Mouse (Mus musculus) hindbrain, embryonic 15.5 days (tissue): ENCODE data around the gene Gemin5. TPM values are rescaled to one million over a fixed set of nuclear protein-coding genes. Genes with fewer than 3 reads are reported as not detected.
"Not testable (repeated sequence)": the region's sequence is repeated elsewhere in the genome, so short reads cannot be mapped to it uniquely, and the experiment has no call there.

Experiments used
- ATAC-seq: fragments of 200-750 bp; cut with Nextera tagmentation; 2 replicates; pipeline ENCODE4 v1.8.0; 2017; ENCODE audit warnings: low read depth, moderate number of reproducible peaks, moderate TSS enrichment; ENCODE audit not compliant: low FRiP score
- H3K27ac ChIP-seq: fragments of 300-500 bp; sonication (generic); replicated peaks from 2 replicates; pipeline ENCODE4 v1.5.1; 2015; ENCODE audit warnings: mild to moderate bottlenecking, inconsistent platforms
- H3K27me3 ChIP-seq: fragments of 300-500 bp; sonication (generic); 2 replicates; pipeline ENCODE4 v1.6.1; 2015; ENCODE audit warnings: control low read depth, inconsistent platforms
- H3K36me3 ChIP-seq: fragments of 300-500 bp; sonication (generic); 2 replicates; pipeline ENCODE4 v1.6.1; 2015; ENCODE audit warnings: control low read depth, inconsistent platforms
- H3K4me1 ChIP-seq: fragments of 300-500 bp; sonication (generic); replicated peaks from 2 replicates; pipeline ENCODE4 v1.6.1; 2015; ENCODE audit warnings: control low read depth, inconsistent platforms
- H3K4me2 ChIP-seq: fragments of 300-500 bp; sonication (generic); 2 replicates; pipeline ENCODE4 v1.6.1; 2015; ENCODE audit warnings: moderate library complexity, mild to moderate bottlenecking, inconsistent platforms
- H3K4me3 ChIP-seq: fragments of 300-500 bp; sonication (generic); 2 replicates; pipeline ENCODE4 v1.5.1; 2015; ENCODE audit warnings: mild to moderate bottlenecking, inconsistent platforms
- H3K9ac ChIP-seq: fragments of 300-500 bp; sonication (generic); 2 replicates; pipeline ENCODE4 v1.6.1; 2015; ENCODE audit warnings: inconsistent platforms
- H3K9me3 ChIP-seq: fragments of 300-500 bp; sonication (generic); 2 replicates; pipeline ENCODE4 v1.6.1; 2016; ENCODE audit warnings: control low read depth, inconsistent platforms
- WGBS: fragments of 180-500 bp; shearing (Covaris S2); methylation state at CpG from one replicate; pipeline ENCODE4 v1.1.7; 2015; 5-methylcytosine and 5-hydroxymethylcytosine counted together
- polyA plus RNA-seq: library from polyadenylated mRNA; unstranded; fragments of >200 nt; fragmentation: Nextera tagmentation; extraction: Ambion mirVana; gene quantifications from 2 replicates; pipeline ENCODE4 v1.2.1, GENCODE M21; 2015

Gene Gemin5
- polyA plus RNA-seq, 1 experiment from 2014 or later: 13.2 TPM

GRCm38 (mm10) chr11:58199229-58200037, 31.1 kb upstream of the Gemin5 start, which contains the start of the genes Igtp and Irgm2:
Gene Igtp, plus strand, starts transcription at chr11:58199556.
Gene Irgm2, plus strand, starts transcription at chr11:58199618.
- not testable (repeated sequence) for H3K36me3 ChIP-seq, ATAC-seq, H3K9me3 ChIP-seq, H3K27me3 ChIP-seq, H3K27ac ChIP-seq, H3K4me1 ChIP-seq
- peak within 1 kb of the TSS; percentile 36 for H3K9ac ChIP-seq
- H3K4me2 ChIP-seq: peak within 1 kb of the TSS; percentile 64
- WGBS: 14% methylated on average over 14 of the region's 15 CpGs
- H3K4me3 ChIP-seq: peak within 1 kb of the TSS; percentile 43

DNA sequence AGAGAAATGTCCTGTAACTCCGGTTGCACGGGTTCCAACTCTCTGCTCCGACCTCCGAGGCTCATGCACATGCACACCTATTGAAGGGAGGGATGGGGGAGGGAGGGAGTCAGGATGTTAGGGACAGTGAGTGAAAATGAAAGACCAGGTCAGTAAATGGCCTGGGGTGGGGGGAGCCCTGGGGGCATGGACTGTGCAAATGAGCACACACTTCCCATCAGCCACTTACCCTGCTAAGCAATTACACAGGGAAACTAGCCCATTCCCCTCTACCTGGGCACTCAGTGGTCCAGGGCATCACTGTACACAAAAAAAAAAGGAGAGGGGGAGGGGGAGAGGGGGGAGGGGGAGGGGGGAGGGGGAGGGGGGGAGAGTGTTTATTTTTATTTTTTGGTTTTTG, 30.3 kb upstream of the Gemin5 start:
- no peak for ATAC-seq
- no peak overlapping the region for H3K9ac ChIP-seq
- H3K27ac ChIP-seq: no peak overlapping the region
- no peaks in the 10 kb centered on the region for H3K27me3 ChIP-seq
- no peak overlapping the region for H3K4me3 ChIP-seq
- H3K9me3 ChIP-seq: no peaks in the 10 kb centered on the region
- no peaks in the 10 kb centered on the region for H3K4me1 ChIP-seq
- H3K36me3 ChIP-seq: no peaks in the 10 kb centered on the region
- WGBS: 88% methylated on average over 4 of the region's 4 CpGs
- H3K4me2 ChIP-seq: peak overlapping the region; percentile 64; the same call in 1 of the 2 replicates

DNA sequence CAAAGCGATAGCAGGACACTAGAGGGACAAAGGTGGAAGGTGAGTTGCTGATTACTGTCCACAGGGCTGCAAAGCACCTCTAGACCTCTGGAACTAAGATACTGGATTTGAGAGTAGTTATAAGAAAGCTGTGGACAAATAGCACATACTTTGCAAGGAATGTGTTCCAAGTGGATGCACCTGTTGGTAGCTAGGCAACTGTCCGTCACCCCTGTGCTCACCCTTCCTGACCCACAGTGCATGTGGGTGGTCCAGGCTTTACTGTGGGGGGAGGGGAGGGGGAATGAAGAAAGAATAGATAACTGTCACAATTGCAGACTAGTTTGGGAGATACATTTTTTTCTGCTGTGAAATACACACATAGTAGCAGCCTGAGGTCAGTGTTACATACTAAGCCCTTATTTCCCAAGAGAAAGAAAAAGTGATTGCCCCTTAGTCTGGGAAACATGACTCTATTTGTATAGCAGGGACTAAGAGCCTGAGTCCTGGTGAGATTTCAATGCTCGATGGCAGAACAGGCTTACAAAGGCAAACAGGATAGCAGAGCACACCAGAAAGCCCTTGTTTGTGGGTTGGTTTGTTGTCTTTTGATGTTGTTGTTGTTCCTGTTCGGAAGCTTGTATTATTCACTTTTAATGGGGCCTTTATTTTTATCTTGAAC, 25.7 kb upstream of the Gemin5 start:
- Histone ChIP-seq H3K27me3 (no peaks in the 10 kb centered on the region), H3K4me1 (no peaks in the 10 kb centered on the region), H3K36me3 (no peaks in the 10 kb centered on the region), H3K27ac (no peak overlapping the region), H3K4me2 (no peak overlapping the region), H3K9ac (no peak overlapping the region), H3K4me3 (no peak overlapping the region), H3K9me3 (no peaks in the 10 kb centered on the region)
- no peak for ATAC-seq
- 49% methylated on average over 4 of the region's 4 CpGs for WGBS

GRCm38 (mm10) chr11:58193326-58193725, 25.0 kb upstream of the Gemin5 start:
- WGBS: 79% methylated on average over 3 of the region's 3 CpGs
- H3K9me3 ChIP-seq: no peaks in the 10 kb centered on the region
- H3K4me1 ChIP-seq: no peaks in the 10 kb centered on the region
- no peak overlapping the region for H3K27ac ChIP-seq
- no peak overlapping the region for H3K4me2 ChIP-seq
- H3K36me3 ChIP-seq: no peaks in the 10 kb centered on the region
- no peak overlapping the region for H3K4me3 ChIP-seq
- H3K9ac ChIP-seq: no peak overlapping the region
- ATAC-seq: no peak
- H3K27me3 ChIP-seq: no peaks in the 10 kb centered on the region

GRCm38 (mm10) chr11:58189675-58190074, 21.3 kb upstream of the Gemin5 start:
- WGBS: 96% methylated on average over 6 of the region's 6 CpGs
- H3K27me3 ChIP-seq: no peaks in the 10 kb centered on the region
- H3K4me3 ChIP-seq: no peak overlapping the region
- H3K4me1 ChIP-seq: no peaks in the 10 kb centered on the region
- no peaks in the 10 kb centered on the region for H3K36me3 ChIP-seq
- H3K27ac ChIP-seq: no peak overlapping the region
- H3K9ac ChIP-seq: no peak overlapping the region
- H3K9me3 ChIP-seq: no peaks in the 10 kb centered on the region
- no peak for ATAC-seq
- no peak overlapping the region for H3K4me2 ChIP-seq

DNA sequence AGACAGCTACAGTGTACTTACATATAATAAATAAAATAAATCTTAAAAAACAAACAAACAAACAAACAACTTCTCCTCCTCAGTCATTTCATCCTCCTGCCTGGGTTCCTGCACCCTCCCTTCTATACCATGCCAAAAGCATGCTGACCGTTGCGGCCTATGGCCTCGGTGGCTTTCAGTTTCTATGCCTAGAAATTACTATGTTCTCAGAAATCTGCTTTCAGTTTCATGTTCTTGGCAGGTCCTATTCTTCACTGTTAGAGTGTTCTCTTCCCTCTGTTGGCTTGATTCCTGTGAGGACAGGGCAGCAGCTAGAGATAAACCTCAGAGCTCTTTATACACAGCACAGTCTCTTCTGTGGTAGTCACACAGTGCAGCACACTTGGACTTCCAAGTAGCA, 15.2 kb upstream of the Gemin5 start:
- H3K4me2 ChIP-seq: no peak overlapping the region
- no peak overlapping the region for H3K27ac ChIP-seq
- peaks cover 9% of the 10 kb centered on the region; the same call in 1 of the 2 replicates for H3K36me3 ChIP-seq
- ATAC-seq: no peak
- H3K4me3 ChIP-seq: no peak overlapping the region
- H3K27me3 ChIP-seq: no peaks in the 10 kb centered on the region
- WGBS: 97% methylated on average over 3 of the region's 3 CpGs
- H3K9ac ChIP-seq: no peak overlapping the region
- H3K4me1 ChIP-seq: no peaks in the 10 kb centered on the region
- no peaks in the 10 kb centered on the region for H3K9me3 ChIP-seq

DNA sequence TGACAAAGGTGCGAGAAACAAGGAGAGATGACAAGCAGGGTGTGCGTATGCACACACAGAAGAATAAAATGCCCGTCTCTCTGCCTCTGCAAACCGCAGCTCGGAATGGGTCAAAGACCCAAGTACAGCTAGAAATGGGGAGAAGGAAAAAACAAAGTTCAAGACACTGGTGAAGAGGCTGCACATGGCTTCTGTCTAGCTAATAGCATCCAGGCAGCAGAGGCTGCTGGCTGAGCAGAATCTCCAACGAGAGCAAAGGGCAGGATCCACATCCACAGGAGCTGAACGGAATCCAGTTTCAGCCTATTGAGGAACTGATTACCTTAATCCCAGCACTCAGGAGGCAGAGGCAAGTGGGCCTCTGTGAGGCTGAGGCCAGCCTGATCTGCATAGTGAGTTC, 12.4 kb upstream of the Gemin5 start:
- H3K9ac ChIP-seq: no peak overlapping the region
- 93% methylated on average over 7 of the region's 7 CpGs for WGBS
- no peaks in the 10 kb centered on the region for H3K4me1 ChIP-seq
- peaks cover 31% of the 10 kb centered on the region for H3K36me3 ChIP-seq
- no peak overlapping the region for H3K27ac ChIP-seq
- no peak for ATAC-seq
- H3K4me2 ChIP-seq: no peak overlapping the region
- no peaks in the 10 kb centered on the region for H3K9me3 ChIP-seq
- H3K27me3 ChIP-seq: no peaks in the 10 kb centered on the region
- no peak overlapping the region for H3K4me3 ChIP-seq

- H3K4me3 ChIP-seq, H3K4me1 ChIP-seq, ATAC-seq, H3K27me3 ChIP-seq, H3K9me3 ChIP-seq, H3K9ac ChIP-seq, H3K27ac ChIP-seq, H3K4me2 ChIP-seq: not testable (repeated sequence)
- H3K36me3 ChIP-seq: peaks cover 39% of the 10 kb centered on the region
- 94% methylated on average over 6 of the region's 6 CpGs for WGBS
Measured at GRCm38 (mm10) chr11:58179986-58180385, 11.6 kb upstream of the Gemin5 start.

GRCm38 (mm10) chr11:58179563-58179962, 11.2 kb upstream of the Gemin5 start:
- no peaks in the 10 kb centered on the region for H3K4me1 ChIP-seq
- H3K4me3 ChIP-seq: no peak overlapping the region
- no peaks in the 10 kb centered on the region for H3K9me3 ChIP-seq
- H3K27ac ChIP-seq: no peak overlapping the region
- no peak overlapping the region for H3K4me2 ChIP-seq
- ATAC-seq: peak; percentile 68; the same call in 1 of the 2 replicates
- H3K9ac ChIP-seq: no peak overlapping the region
- H3K27me3 ChIP-seq: no peaks in the 10 kb centered on the region
- 20% methylated on average over 3 of the region's 3 CpGs for WGBS
- H3K36me3 ChIP-seq: peaks cover 42% of the 10 kb centered on the region

- Histone ChIP-seq H3K4me2 (peak within 1 kb of the TSS; percentile 88), H3K9me3 (no peaks in the 10 kb centered on the region), H3K27me3 (no peaks in the 10 kb centered on the region), H3K36me3 (peaks cover 34% of the 10 kb centered on the region), H3K4me3 (peak within 1 kb of the TSS; percentile 65), H3K27ac (peak within 1 kb of the TSS; percentile 64), H3K4me1 (peaks cover 28% of the 10 kb centered on the region), H3K9ac (peak within 1 kb of the TSS; percentile 58)
- WGBS: under 1% methylated on average over 33 of the region's 34 CpGs
- peak; percentile 79 for ATAC-seq
Measured at GRCm38 (mm10) chr11:58171459-58172091, 3.2 kb upstream of the Gemin5 start, which contains the start of gene Mrpl22. Gene Mrpl22, plus strand, starts transcription at chr11:58171661.

DNA sequence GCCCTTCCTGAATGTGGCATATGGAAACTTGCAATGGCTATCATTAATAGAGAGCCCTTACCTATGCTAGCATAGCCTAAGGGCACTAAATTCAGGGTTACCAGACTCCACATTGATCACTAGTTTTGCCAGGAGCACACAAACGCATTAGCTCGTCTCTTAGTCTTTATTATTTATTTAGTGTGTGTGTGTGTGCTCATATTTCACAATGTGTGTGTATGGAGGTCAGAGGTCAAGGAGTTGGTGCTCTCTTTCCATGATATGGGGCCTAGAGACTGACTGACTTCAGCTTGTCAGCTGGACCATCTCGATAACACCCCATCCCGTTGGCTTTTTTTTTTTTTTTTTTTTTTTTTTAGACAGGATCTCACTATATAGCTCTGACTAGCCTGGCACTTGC, 1.3 kb upstream of the Gemin5 start:
- WGBS: 92% methylated on average over 4 of the region's 4 CpGs
- no peak for ATAC-seq
- Histone ChIP-seq H3K4me3 (no peak overlapping the region), H3K36me3 (peaks cover 32% of the 10 kb centered on the region), H3K9ac (no peak overlapping the region), H3K4me1 (peaks cover 28% of the 10 kb centered on the region), H3K27ac (no peak overlapping the region), H3K9me3 (no peaks in the 10 kb centered on the region), H3K27me3 (no peaks in the 10 kb centered on the region), H3K4me2 (no peak overlapping the region)

DNA sequence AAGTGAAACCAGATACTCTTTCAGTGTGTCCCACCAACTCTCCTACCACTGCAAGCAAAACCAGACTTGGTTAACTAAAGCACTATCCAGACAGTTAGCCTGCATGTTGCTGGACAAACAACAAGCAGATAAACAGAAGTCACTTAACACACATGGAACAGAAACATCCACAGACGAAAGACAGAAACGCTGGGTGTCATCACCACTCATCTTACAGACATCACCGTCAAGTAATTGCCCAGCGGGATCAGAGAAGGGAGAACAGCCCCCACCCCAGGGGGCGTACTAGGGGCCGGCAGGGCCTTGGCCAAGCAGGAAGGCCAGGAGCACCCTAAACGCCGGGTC, 545 bp downstream of the Gemin5 start:
- Histone ChIP-seq H3K4me1 (peaks cover 24% of the 10 kb centered on the region), H3K36me3 (peaks cover 33% of the 10 kb centered on the region), H3K9ac (peak overlapping the region; percentile 74), H3K4me3 (peak overlapping the region; percentile 88), H3K27me3 (no peaks in the 10 kb centered on the region), H3K9me3 (no peaks in the 10 kb centered on the region), H3K4me2 (peak overlapping the region; percentile 70), H3K27ac (peak overlapping the region; percentile 56)
- WGBS: under 1% methylated on average over 8 of the region's 8 CpGs
- 0 out of 2 replicates have a peak, but pooled peaks have one; percentile 2 for ATAC-seq
